Mouse (Mus musculus): ENCODE data around the gene Dnlz. TPM values are rescaled to one million over a fixed set of nuclear protein-coding genes. Genes with fewer than 3 reads are reported as not detected.
A peak's percentile ranks its signal among the peaks of the same experiment; 100 is the strongest.

The Dnlz gene
- polyA plus RNA-seq, 1 experiment = 37.9 TPM

DNA sequence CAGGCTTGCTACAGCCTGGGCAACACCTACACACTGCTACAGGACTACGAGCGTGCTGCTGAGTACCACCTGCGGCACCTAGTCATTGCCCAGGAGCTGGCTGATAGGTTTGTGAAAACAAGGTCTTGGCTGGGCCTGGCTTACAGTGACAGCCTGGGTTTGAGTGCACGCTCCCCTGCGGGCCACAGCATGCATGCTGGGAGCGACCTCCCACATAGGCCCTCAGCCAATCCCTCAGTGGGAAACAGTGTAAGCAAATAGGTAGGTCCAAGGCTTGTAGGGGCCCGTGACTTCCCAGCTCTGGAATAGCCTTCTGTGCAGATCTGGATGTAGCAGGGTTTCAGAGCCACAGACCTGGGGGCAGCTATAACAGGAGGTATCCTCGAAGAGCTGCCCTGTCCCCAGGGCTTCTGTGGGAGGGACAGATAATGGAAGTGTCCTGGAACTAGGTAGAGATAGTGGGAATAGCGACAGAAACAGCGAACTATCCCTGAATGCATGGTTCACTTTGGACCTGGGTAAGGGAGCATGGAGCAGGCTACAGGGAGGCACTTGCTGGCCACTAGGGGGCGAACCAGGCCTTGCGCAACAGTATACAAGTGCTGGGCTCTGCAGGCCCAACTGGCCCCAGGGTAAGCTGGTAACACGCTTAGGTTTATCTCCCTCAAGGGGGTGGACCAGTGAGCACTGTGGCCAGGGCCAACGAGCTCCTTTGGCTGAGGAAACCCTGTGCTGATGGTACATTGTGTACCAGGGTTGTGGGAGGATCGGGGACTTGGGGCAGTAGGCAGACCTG lies 26.3 kb downstream of the Dnlz start:
- Histone ChIP-seq H3K27ac (ENCODE audit: insufficient read depth, low read length) (no peak overlapping the region), H3K4me1 (ENCODE audit: control insufficient read depth, insufficient read depth, low read length) (peaks cover 2% of the 10 kb centered on the region; the same call in 1 of the 2 replicates), H3K4me3 (ENCODE audit: insufficient read depth, low read length) (no peak overlapping the region)
- TF ChIP-seq POLR2A (IDR thresholded peaks at IDR 0.05; ENCODE audit: extremely low read depth, insufficient read depth, low read length) (no peak), CTCF (IDR thresholded peaks at IDR 0.05; ENCODE audit: extremely low read depth, insufficient read depth, low read length) (peak; percentile 92)

DNA sequence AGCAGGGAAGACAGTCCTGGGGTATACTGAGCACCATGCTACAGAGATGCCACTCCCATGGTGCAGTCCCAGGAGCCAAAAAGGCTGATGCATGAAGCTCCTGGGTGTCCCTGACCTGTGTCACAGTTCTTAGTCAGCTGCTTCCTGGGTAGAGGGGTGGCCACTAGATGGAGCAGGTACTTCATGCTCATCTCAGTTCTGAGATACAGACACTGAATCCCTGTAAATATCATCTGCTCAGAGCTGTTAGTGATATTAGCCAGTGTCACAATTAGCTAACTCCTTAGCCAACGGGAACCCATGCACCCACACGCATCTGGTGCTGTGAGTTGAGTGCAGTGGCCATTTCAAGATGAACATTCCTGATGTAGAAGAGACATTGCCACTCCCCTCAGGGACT lies 27.0 kb downstream of the Dnlz start:
- TF ChIP-seq POLR2A (IDR thresholded peaks at IDR 0.05; ENCODE audit: extremely low read depth, insufficient read depth, low read length) (no peak), CTCF (IDR thresholded peaks at IDR 0.05; ENCODE audit: extremely low read depth, insufficient read depth, low read length) (peak; percentile 66)
- H3K4me1 ChIP-seq (ENCODE audit: control insufficient read depth, insufficient read depth, low read length) = peaks cover 2% of the 10 kb centered on the region; the same call in 1 of the 2 replicates
- no peak overlapping the region for H3K27ac ChIP-seq (ENCODE audit: insufficient read depth, low read length)
- no peak overlapping the region for H3K4me3 ChIP-seq (ENCODE audit: insufficient read depth, low read length)

DNA sequence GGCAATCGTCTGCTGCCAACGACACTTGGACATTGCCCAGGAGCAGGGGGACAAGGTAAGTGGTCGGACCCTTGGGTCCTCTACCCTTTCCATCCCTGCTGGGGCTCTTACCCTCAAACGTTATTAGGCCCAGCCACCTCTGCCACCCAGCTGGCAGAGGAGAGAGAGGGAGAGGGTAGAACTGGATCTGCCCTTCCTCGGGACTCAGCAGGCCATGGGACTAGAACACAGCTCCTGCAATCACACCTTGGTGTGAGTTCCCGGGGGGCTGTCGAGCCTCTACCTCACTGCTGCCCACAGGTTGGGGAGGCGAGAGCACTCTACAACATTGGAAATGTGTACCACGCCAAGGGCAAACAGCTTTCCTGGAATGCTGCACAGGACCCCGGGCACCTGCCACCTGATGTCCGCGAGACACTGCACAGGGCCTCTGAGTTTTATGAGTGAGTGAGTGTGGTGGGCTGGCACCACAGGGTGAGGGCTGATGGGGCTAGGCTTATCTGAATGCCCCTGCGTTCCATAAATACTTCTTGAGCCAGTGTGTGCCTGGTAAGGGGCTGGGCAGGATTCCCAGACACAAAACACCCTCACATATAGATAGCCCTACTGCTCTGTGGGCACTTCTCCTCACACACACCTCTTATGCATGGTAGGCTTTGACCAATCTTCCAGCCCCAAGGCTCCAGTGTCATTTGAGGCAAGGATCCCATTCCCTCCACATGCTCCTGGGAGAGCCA lies 28.2 kb downstream of the Dnlz start:
- no peak for TF ChIP-seq POLR2A (IDR thresholded peaks at IDR 0.05; ENCODE audit: extremely low read depth, insufficient read depth, low read length)
- TF ChIP-seq CTCF (IDR thresholded peaks at IDR 0.05; ENCODE audit: extremely low read depth, insufficient read depth, low read length) = no peak
- H3K4me3 ChIP-seq (ENCODE audit: insufficient read depth, low read length) = no peak overlapping the region
- no peak overlapping the region for H3K27ac ChIP-seq (ENCODE audit: insufficient read depth, low read length)
- H3K4me1 ChIP-seq (ENCODE audit: control insufficient read depth, insufficient read depth, low read length) = peaks cover 4% of the 10 kb centered on the region; the same call in 1 of the 2 replicates

DNA sequence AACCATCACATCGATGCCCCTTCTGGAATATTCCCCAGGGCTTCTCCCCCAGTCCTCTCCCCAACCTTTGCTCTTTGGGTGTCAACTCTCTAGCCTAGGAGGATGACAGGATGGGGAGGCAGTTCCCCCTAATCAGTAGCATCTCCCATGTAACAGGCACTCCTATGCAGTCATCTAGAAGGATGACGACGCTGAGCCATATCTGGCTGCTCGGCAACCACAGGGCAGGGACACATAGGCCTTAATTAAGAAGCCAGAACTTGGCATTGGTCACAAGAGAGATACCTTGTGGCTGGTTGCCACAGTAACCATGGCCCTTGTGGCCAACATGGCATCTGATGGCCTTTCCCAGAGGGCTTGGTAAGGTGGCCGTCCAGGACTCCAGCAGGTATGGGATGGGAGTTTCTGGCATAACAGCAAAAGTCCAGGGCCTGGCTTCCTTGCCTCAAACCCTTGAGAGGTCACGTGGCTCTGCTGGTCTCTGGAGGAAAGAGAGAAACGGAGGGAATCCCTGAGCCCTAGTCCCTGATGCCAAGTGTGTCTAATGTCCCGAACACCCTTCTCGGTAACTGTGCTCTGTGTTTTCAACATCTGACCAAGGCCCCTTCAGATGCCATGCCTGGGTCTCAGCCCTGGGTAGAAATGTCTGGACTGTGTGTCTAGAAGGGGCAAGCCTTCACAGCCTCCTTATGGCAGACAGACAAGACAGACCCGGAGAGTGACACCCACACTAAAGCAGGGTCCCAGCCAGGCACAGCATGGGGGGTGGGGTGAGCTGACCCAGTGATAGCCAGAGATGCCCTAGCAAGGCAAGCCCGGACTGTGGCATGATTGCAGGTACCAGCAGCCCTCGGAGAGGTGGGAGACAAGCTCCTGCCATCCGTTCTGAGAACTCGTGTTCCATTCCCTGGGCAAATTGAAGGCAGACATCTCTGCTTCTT lies 31.4 kb downstream of the Dnlz start:
- TF ChIP-seq POLR2A (IDR thresholded peaks at IDR 0.05; ENCODE audit: extremely low read depth, insufficient read depth, low read length) (no peak), CTCF (IDR thresholded peaks at IDR 0.05; ENCODE audit: extremely low read depth, insufficient read depth, low read length) (no peak)
- Histone ChIP-seq H3K4me1 (ENCODE audit: control insufficient read depth, insufficient read depth, low read length) (peaks cover 8% of the 10 kb centered on the region), H3K27ac (ENCODE audit: insufficient read depth, low read length) (no peak overlapping the region), H3K4me3 (ENCODE audit: insufficient read depth, low read length) (no peak overlapping the region)

DNA sequence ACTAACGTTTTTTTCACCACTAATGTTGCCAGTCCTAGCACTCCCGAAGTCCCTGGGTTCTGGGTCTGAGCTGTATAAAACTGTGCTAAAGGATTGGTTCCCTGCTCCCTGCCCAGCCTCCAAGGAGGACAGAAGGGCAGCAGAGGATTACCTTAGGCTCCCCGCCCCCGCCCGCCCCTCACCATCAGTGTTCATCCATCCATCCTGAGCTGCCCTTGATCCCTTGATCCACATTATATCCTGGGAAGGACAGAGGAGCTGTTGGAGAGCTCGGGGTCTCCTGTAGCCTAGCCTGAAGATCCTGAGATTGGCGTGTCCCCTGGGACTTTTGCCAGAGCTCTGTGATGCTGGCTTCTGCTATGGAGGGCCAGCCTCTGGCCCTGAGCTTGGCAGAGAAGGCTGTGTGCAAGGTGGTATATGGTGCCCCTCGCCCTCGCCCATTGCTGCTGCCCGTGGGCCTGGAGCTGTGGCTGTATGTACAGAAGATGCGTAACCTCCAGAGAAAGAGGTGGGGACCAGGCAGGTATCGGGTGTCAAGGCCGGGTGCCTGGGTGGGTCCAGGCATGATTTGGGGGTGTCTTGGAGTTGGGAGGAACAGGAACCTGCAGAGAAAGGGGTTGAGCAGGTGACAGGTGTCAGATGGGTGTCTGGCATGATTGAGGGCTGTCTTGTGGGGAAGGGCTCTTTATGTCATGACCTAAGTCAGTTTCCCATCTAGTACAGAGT lies 32.2 kb downstream of the Dnlz start:
- peaks cover 7% of the 10 kb centered on the region for H3K4me1 ChIP-seq (ENCODE audit: control insufficient read depth, insufficient read depth, low read length)

DNA sequence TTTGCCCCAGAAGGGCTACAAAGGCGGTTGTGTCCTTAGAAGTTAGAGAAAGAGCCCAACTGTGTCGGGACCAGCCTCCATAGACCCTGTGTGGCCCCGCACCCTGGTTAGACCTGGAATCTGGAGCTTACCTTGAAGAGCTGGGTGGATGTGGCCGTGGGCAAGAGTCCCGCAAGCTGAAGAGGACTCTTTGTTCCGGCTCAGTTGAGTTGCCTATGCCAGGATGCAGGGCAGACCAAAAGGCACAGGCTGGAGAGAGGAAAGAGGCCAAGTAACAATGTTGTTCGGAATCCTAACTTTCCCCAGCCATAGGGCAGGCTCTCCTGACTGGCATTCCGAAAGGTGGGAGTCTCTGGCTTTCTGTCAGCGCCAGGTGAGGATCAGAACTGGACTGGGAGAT lies 32.8 kb downstream of the Dnlz start:
- TF ChIP-seq POLR2A (IDR thresholded peaks at IDR 0.05; ENCODE audit: extremely low read depth, insufficient read depth, low read length) = no peak
- no peak for TF ChIP-seq CTCF (IDR thresholded peaks at IDR 0.05; ENCODE audit: extremely low read depth, insufficient read depth, low read length)
- Histone ChIP-seq H3K4me3 (ENCODE audit: insufficient read depth, low read length) (no peak overlapping the region), H3K27ac (ENCODE audit: insufficient read depth, low read length) (no peak overlapping the region), H3K4me1 (ENCODE audit: control insufficient read depth, insufficient read depth, low read length) (peaks cover 7% of the 10 kb centered on the region)

More for the DNA sequence above, 32.2 kb downstream of the Dnlz start:
- Histone ChIP-seq H3K4me3 (ENCODE audit: insufficient read depth, low read length) (no peak overlapping the region), H3K27ac (ENCODE audit: insufficient read depth, low read length) (no peak overlapping the region)
- no peak for TF ChIP-seq CTCF (IDR thresholded peaks at IDR 0.05; ENCODE audit: extremely low read depth, insufficient read depth, low read length)
- TF ChIP-seq POLR2A (IDR thresholded peaks at IDR 0.05; ENCODE audit: extremely low read depth, insufficient read depth, low read length) = no peak

DNA sequence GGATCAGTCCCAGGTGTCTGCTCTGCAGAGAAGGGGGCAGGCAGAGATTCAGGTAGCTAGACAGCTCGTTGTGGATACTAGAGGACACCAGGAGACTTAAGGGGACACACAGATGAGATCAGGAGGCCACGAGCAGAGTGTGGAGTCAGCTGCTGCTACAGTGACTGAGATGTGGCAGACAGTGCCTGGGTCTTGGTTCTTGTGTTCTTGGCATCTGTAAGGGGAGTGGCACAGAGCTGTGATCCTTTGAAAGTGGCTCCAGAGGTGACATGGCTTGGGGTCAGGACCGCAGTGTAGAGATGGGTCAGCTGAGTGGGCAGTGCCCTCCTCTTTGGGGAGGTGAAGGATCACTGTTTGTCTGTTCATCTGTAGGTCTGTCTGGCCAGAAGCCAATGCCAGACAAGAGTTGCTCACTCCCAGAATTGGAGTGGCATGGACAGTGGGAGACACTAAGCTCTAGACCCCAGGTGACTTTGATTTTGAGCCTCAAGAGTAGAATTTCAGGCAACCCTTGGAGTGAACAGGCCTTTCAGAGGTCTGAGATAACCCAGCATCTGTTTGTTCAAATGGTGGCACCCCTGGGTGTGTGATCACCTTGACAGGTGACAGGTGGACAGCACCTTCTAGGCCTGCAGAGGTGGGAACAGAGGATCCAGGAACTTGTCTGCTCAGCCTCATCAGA lies 33.8 kb downstream of the Dnlz start:
- TF ChIP-seq POLR2A (IDR thresholded peaks at IDR 0.05; ENCODE audit: extremely low read depth, insufficient read depth, low read length) (no peak), CTCF (IDR thresholded peaks at IDR 0.05; ENCODE audit: extremely low read depth, insufficient read depth, low read length) (no peak)
- no peak overlapping the region for H3K4me3 ChIP-seq (ENCODE audit: insufficient read depth, low read length)
- no peak overlapping the region for H3K27ac ChIP-seq (ENCODE audit: insufficient read depth, low read length)
- H3K4me1 ChIP-seq (ENCODE audit: control insufficient read depth, insufficient read depth, low read length) = peaks cover 7% of the 10 kb centered on the region

DNA sequence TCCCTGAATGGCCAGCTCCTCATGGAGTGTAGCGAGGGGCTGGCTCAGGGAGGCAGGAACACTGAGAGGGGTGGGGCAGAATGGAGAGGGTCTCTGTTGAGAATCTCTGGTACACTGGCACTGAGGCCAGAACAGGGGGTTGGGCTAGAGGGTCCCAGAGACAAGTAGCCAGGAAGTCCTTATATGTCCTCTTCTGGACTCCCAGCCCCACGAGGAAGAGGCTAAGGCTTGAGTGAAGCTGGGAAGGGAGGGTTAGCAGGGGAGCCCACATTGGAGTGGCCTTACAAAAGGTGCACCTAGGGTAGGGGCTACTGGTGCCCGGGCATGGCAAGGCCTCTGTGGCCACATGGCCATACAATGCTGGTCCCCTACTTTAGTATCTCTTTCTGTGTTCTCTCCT lies 34.5 kb downstream of the Dnlz start:
- no peak overlapping the region for H3K4me3 ChIP-seq (ENCODE audit: insufficient read depth, low read length)
- H3K4me1 ChIP-seq (ENCODE audit: control insufficient read depth, insufficient read depth, low read length) = peaks cover 7% of the 10 kb centered on the region
- no peak overlapping the region for H3K27ac ChIP-seq (ENCODE audit: insufficient read depth, low read length)
- TF ChIP-seq CTCF (IDR thresholded peaks at IDR 0.05; ENCODE audit: extremely low read depth, insufficient read depth, low read length) (no peak), POLR2A (IDR thresholded peaks at IDR 0.05; ENCODE audit: extremely low read depth, insufficient read depth, low read length) (no peak)

Measured in cortical plate, adult 2 months (tissue).